Mouse (Mus musculus) megakaryocyte-erythroid progenitor cell, adult 5-6 weeks (primary cell): ENCODE data around the gene Ndufs4. TPM values are rescaled to one million over a fixed set of nuclear protein-coding genes. Genes with fewer than 3 reads are reported as not detected.

Experiments used
- ATAC-seq: replicated peaks from 2 replicates; pipeline ENCODE4 v1.8.0; 2016; ENCODE audit warnings: mild to moderate bottlenecking, inconsistent platforms; ENCODE audit not compliant: severe bottlenecking, poor library complexity, low FRiP score, low TSS enrichment
- total RNA-seq, 2 experiments: library from RNA; stranded (forward) in 1 of 2; stranded (reverse) in 1 of 2; fragments of 200-1000, 215-1000 nt in 1 of 2; fragments of >200 nt in 1 of 2; fragmentation: Nextera tagmentation in 1 of 2; gene quantifications; 2 replicates each; pipeline ENCODE4 v1.2.3; 2014 to 2017

Ndufs4 gene
- total RNA-seq, 2 experiments from 2014 or later, result 142 to 146 TPM

DNA sequence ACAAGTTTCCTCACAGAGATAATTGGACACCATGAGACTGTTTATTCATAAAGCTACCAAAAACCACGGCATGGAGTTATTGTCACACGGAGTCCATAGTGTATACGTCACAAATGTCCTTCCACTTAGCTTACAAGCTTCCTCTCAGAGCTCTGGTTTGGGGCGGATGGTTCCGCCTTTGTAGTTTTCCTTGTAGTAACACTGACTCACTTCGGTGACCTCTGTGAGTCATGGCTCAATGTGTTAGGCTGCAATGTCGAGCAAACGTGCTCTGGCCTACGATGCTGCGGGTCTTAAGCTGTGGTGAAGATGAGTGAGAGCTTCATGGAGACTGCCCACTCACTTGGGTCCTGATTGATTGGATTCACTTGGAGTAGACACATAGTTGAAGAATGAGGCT lies 133.4 kb downstream of the Ndufs4 start:
- ATAC-seq, result no peak

Other genes starting within 250 kb of the Ndufs4 start
- not detected in 2 replicates for gene Fst, start 70.7 kb upstream of the Ndufs4 start, total RNA-seq (2014; fragmentation: Nextera tagmentation)
- not detected in 2 replicates for gene Fst, start 70.7 kb upstream of the Ndufs4 start, total RNA-seq (2017)